Mouse (Mus musculus): ENCODE results near the gene Mif4gd. TPM values are rescaled to one million over a fixed set of nuclear protein-coding genes. Genes with fewer than 3 reads are reported as not detected.

The Mif4gd gene
- total RNA-seq, 2 experiments from 2014 or later: 51.1 to 54.2 TPM

DNA sequence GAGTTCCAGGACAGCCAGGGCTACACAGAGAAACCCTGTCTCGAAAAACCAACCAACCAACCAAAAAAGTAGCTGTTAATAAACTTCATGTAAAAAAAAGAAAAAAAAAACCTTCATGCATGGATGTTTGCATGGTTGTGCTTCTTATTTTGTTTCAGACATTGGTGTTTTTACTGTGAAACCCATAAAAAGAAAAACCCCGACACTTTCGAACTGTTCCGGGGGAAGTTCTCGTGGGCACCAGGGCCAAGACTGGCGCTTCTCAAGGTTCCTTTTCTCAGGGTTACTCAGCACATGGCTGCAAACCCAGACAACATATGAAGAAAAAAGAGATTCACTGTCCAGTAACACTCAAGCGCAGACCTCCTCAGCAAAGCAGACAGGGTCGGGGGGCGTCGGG, 20.1 kb upstream of the Mif4gd start:
- DNase-seq: no peak

DNA sequence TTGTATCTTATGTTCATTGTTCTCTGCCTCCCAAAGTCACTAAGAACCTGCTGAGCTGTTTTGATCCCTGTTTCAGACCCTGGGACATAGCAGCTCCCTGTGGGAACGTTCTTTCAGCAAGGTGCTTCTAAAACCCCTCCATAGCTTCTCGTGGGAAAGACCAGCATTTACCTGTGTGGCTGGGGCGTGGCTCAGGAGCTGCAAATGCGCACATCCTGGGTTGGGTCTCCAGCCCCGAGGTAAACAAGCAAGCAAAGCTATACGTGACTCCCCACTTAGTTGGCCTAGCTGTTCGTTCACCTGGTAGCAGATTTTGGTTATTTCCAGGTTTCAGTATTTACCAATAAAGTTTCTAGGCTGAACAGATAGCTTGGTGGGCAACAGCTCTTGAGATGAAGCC, 19.5 kb upstream of the Mif4gd start:
- no peak for DNase-seq

GRCm38 (mm10) chr11:115631505-115631890, 18.7 kb upstream of the Mif4gd start:
- DNase-seq: peak; percentile 55 to 67

DNA sequence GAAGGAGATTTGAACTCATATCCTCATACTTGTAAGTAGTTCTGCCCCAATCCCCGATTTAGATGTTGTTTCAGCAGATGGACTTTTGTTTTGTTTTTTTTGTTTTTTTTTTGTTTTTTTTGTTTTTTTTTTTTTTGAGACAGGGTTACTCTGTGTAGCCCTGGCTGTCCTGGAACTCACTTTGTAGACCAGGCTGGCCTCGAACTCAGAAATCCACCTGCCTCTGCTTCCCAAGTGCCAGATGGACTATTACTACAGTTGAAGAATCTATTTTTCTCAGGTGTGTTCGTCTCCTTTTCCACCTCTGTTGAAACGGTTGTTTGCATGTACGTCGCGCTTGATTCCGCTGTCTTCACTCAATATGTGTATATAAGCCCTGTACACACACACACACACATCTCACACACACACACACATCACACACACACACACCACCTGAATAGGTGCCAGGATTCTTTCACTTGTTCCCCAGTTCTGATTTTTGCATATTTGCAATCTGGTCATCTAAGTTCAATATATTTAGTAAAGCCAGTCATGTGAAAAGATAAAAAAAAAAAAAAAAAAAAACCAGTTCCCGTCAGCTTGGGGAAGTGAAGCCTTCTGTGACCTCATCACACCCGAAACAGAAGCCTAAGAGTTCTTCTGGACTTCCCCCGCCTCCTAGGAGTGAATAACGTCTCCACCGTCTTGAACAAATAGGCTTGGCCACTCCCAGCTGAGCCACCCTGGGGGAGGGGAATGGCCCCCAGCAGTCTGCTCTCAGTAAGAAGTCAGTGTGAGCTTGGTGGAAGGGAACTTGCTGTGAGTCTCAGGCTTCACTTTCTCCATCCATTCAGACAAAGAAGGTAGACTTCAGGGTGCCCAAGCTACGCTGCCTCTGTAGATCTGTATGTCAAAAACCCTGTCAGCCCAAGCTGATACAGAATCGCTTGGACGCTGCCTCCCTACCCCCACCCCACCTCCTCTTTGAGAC, 18.0 kb upstream of the Mif4gd start:
- peak; percentile 46 to 84 for DNase-seq

- no peak for DNase-seq
Measured at GRCm38 (mm10) chr11:115629734-115630531, 17.2 kb upstream of the Mif4gd start.

DNA sequence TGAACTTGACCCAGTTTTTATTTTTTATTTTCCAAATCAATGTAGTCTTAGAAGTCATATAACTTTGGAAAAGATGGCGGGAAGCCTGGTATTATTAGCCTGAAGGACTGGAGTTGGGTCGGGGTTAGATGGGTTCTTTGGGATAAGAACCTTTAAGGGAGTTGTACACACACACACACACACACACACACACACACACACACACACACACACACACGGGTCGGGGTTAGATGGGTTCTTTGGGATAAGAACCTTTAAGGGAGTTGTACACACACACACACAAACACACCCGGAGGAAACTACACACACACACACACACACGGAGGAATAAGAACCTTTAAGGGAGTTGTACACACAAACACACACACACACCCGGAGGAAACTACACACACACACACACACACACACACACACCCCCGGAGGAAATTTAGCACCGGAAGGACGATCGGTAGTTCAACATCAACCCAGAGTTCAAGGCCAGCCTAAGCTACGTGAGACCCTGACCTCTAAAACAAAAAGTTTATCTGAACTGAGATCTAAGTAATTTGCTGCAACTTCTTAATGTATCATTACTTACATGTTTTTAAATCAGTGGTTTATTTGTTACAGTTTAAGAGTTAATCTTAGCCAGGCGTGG, 15.8 kb upstream of the Mif4gd start:
- no peak for DNase-seq

DNA sequence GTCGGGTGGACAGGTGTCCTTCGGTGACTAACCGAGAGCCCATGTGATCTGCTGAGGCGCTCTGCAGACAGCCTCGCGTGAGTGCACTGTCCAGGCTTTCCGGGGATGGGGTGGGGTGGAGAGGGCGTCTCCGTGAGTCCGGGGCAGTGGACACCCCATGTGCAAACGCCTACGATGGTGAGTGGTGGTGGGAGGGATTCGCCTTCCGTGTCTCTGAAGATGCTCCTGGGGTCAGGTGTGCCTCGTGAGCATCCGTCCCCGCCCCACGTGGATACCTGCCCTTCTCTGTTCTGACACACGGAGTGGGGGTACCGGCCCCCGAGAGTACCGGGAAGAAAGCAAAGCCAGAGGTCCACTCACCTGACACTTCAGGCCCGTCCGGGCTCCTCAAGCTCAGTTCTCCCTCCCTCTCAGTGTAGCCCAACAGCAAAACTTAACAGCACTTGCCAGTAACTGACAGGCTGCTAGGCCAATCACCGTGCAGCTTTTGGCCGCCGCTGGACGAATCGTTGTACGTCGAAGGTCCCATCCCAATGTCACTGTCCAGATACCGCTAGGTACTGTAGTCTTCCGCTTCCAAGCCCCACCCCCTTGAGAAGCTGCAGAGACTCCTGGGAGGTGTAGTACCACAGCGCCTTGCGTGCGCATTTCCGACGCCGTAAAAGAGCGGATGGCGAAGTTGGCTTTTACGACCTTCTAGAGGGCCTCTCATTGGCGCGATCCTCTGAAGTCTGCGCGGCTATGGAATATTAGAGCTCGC, 15.1 kb upstream of the Mif4gd start, which contains the start of gene Slc25a19:
Slc25a19 (minus strand) TSS at position 591 of the 760 bp plus-strand sequence.
- DNase-seq: peak; percentile 100

GRCm38 (mm10) chr11:115626824-115627616, 14.3 kb upstream of the Mif4gd start:
- no peak for DNase-seq

GRCm38 (mm10) chr11:115625877-115626276, 13.1 kb upstream of the Mif4gd start:
- no peak for DNase-seq

GRCm38 (mm10) chr11:115623487-115624070, 10.8 kb upstream of the Mif4gd start:
- no peak for DNase-seq

- no peak for DNase-seq
Measured at GRCm38 (mm10) chr11:115619949-115620348, 7.2 kb upstream of the Mif4gd start.

DNA sequence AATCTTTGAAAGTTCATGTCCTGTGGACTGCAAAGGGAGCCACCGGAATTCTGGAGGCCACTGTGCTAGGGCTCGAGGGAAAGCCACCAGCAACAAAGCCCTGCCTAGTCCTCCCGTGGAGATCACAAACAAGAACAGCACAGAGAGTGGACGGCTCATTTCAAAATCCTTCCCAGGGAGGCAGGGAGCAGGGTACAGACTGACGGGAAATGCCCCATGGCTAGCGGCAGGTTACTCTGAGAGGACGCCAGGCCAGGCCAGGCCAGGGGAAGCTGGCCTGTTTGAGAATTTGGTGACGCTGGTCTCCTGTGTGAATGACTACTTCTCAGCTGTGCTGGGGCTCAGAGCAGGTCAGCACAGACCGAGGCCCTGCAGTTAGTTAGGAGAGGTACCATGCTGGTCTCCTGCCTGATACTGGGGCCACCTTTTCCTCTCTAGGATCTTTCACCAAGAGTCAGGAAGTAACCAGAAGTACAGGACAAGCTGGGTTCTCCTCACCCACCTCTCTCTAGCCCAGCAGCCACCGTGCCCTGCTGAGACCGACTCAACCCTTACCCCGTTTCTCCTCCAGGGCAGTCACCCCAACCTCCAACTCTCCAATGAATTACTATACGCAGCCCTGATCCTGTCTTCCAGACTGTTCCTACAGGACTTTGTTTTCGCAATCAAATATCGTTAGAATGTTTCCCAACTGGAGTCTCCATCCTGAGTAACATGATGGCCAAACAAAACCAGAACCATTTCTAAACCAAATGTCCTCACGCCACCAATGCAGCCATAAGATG, 6.2 kb upstream of the Mif4gd start:
- no peak for DNase-seq

DNA sequence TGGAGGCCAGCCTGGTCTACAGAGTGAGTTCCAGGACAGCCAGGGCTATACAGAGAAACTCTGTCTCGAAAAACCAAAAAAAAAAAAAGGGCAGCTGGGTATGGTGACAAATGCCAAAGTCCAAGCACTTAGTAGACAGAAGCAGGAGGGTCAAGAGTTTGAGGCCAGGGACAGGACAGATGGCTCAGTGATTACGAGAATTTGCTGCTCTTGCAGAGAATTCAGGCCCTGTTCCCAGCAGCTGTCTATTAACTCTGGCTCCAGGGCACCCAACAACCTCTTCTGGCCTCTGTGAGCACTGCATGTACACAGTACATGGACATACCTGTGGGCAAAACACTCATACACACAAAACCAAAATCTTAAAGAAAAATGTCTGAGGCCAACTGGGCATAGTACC, 5.2 kb upstream of the Mif4gd start:
- DNase-seq: no peak

- no peak for DNase-seq
Measured at GRCm38 (mm10) chr11:115616893-115617292, 4.1 kb upstream of the Mif4gd start.

- DNase-seq: no peak
Measured at GRCm38 (mm10) chr11:115616371-115616770, 3.6 kb upstream of the Mif4gd start.

- DNase-seq: no peak
Measured at GRCm38 (mm10) chr11:115615875-115616274, 3.1 kb upstream of the Mif4gd start.

GRCm38 (mm10) chr11:115615108-115615825, 2.5 kb upstream of the Mif4gd start:
- DNase-seq: no peak

DNA sequence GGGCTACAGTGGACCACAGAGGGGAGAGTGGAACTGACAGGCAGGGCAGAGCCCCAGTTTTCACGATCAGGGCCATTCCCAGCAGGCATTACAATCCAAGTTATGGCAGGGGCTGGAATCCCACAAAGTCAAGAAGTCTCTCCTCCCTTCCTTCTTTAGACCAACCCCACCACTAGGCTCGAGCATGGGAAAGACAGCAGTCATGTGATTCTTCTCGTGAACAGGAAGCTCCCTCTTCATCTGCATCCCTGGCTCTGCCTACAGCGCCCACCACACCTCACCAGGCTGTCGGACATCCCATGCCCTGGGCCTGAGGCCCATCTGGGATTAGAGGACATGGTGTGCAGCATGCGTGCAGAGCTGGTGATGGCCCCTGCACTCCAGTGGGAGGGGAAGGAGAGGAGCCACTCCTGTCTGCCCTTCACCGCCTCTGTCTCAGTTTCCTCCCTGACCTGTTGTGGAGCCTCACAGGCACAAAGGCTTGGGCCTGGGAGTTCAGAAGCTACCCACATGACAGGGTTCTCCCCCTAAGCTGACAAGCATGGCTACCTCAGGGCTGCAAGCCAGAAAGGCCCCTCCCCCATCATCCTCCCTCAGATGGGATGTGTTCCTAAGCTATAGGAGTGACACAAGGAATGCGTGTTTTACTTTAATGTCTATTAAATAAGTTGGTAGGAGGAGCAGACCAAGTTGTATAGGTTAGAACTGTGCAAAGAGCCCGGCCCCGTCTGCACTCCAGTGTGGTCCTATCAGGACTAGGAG, 1.8 kb upstream of the Mif4gd start:
- DNase-seq: no peak
